Mouse (Mus musculus): ENCODE data around the gene Myh11.
"Not testable (repeated sequence)": the region's sequence is repeated elsewhere in the genome, so short reads cannot be mapped to it uniquely, and the experiment has no call there.

The Myh11 gene

GRCm38 (mm10) chr16:14166490-14166889 is 124.7 kb downstream of the Myh11 start:
- DNase-seq (ENCODE audit: low read depth in 2 of 2, low spot score in 2 of 2), result no peak

- no peak for DNase-seq (ENCODE audit: low read depth in 2 of 2, low spot score in 2 of 2)
These were observed 127.4 kb downstream of the Myh11 start for GRCm38 (mm10) chr16:14163731-14164130.

- DNase-seq (ENCODE audit: low read depth in 2 of 2, low spot score in 2 of 2), result peak; percentile 58 to 62
These were observed 128.2 kb downstream of the Myh11 start, which contains the start of the genes Nde1 and Marf1 for GRCm38 (mm10) chr16:14162988-14163416. Gene Nde1, plus strand, starts transcription at chr16:14163275. Gene Marf1, minus strand, starts transcription at chr16:14163351.

GRCm38 (mm10) chr16:14160941-14161340 is 130.2 kb downstream of the Myh11 start:
- DNase-seq (ENCODE audit: low read depth in 2 of 2, low spot score in 2 of 2), result no peak

GRCm38 (mm10) chr16:14159746-14160131 is 131.4 kb downstream of the Myh11 start:
- peak; percentile 65 to 77 for DNase-seq (ENCODE audit: low read depth in 2 of 2, low spot score in 2 of 2)

GRCm38 (mm10) chr16:14158936-14159745 is 132.0 kb downstream of the Myh11 start:
- DNase-seq (ENCODE audit: low read depth in 2 of 2, low spot score in 2 of 2), result peak; percentile 99

- no peak for DNase-seq (ENCODE audit: low read depth in 2 of 2, low spot score in 2 of 2)
These were observed 132.6 kb downstream of the Myh11 start for GRCm38 (mm10) chr16:14158536-14158935.

GRCm38 (mm10) chr16:14156312-14156711 is 134.9 kb downstream of the Myh11 start:
- DNase-seq (ENCODE audit: low read depth in 2 of 2, low spot score in 2 of 2), result no peak

- not testable (repeated sequence) for DNase-seq (ENCODE audit: low read depth in 2 of 2, low spot score in 2 of 2)
These were observed 135.5 kb downstream of the Myh11 start for GRCm38 (mm10) chr16:14155638-14156037.

GRCm38 (mm10) chr16:14151718-14152117 is 139.5 kb downstream of the Myh11 start:
- no peak for DNase-seq (ENCODE audit: low read depth in 2 of 2, low spot score in 2 of 2)

GRCm38 (mm10) chr16:14147712-14148111 is 143.5 kb downstream of the Myh11 start:
- no peak for DNase-seq (ENCODE audit: low read depth in 2 of 2, low spot score in 2 of 2)
